Mouse (Mus musculus) embryonic facial prominence, embryonic 11.5 days (tissue): Measurements from ENCODE around the gene Gm27179. TPM values are rescaled to one million over a fixed set of nuclear protein-coding genes. Genes with fewer than 3 reads are reported as not detected.
"Not testable (repeated sequence)": the region's sequence is repeated elsewhere in the genome, so short reads cannot be mapped to it uniquely, and the experiment has no call there.

Experiments
- ATAC-seq: fragments of 200-750 bp; cut with Nextera tagmentation; replicated peaks from 2 replicates; pipeline ENCODE4 v1.8.0; 2017; ENCODE audit warnings: low read depth; ENCODE audit not compliant: insufficient number of reproducible peaks, low FRiP score, low TSS enrichment
- DNase-seq: peaks from one replicate; pipeline ENCODE4 v3.0.0-alpha.2; 2015; ENCODE audit warnings: low spot score
- H3K27ac ChIP-seq: fragments of 300-500 bp; sonication (generic); replicated peaks from 2 replicates; pipeline ENCODE4 v1.5.1; 2014; ENCODE audit warnings: mild to moderate bottlenecking, low read depth, low read length, control low read depth
- H3K27me3 ChIP-seq: fragments of 300-500 bp; sonication (generic); 2 replicates; pipeline ENCODE4 v1.6.1; 2014; ENCODE audit warnings: mild to moderate bottlenecking, low read length, moderate library complexity, mixed read lengths; ENCODE audit not compliant: control insufficient read depth, insufficient read depth
- H3K36me3 ChIP-seq: fragments of 300-500 bp; sonication (generic); replicated peaks from 2 replicates; pipeline ENCODE4 v1.6.1; 2014; ENCODE audit warnings: low read depth, mild to moderate bottlenecking, low read length, moderate library complexity, mixed read lengths; ENCODE audit not compliant: control insufficient read depth, insufficient read depth
- H3K4me1 ChIP-seq: fragments of 300-500 bp; sonication (generic); 2 replicates; pipeline ENCODE4 v1.6.1; 2014; ENCODE audit warnings: low read length, mixed read lengths; ENCODE audit not compliant: control insufficient read depth, insufficient read depth
- H3K4me2 ChIP-seq: fragments of 300-500 bp; sonication (generic); 2 replicates; pipeline ENCODE4 v1.6.1; 2014; ENCODE audit warnings: low read depth, mild to moderate bottlenecking, control low read depth, low read length, moderate library complexity
- H3K4me3 ChIP-seq: fragments of 300-500 bp; sonication (generic); 2 replicates; pipeline ENCODE4 v1.5.1; 2014; ENCODE audit warnings: low read depth, low read length, control low read depth
- H3K9ac ChIP-seq: fragments of 300-500 bp; sonication (generic); replicated peaks from 2 replicates; pipeline ENCODE4 v1.6.1; 2014; ENCODE audit warnings: mild to moderate bottlenecking, control low read depth, low read length
- H3K9me3 ChIP-seq: fragments of 300-500 bp; sonication (generic); replicated peaks from 2 replicates; pipeline ENCODE4 v1.6.1; 2016; ENCODE audit warnings: mild to moderate bottlenecking, low read length, inconsistent platforms, mixed read lengths; ENCODE audit not compliant: control insufficient read depth
- WGBS: fragments of 180-500 bp; shearing (Covaris S2); extraction: QIAGEN DNeasy Blood & Tissue Kit; methylation state at CpG from one replicate; pipeline ENCODE4 v1.1.7; 2014; 5-methylcytosine and 5-hydroxymethylcytosine counted together
- polyA plus RNA-seq: library from polyadenylated mRNA; unstranded; fragments of >200 nt; fragmentation: Nextera tagmentation; extraction: Ambion mirVana; gene quantifications from 2 replicates; pipeline ENCODE4 v1.2.1, GENCODE M21; 2014

Gm27179 gene
- polyA plus RNA-seq, 1 experiment from 2014 or later, result not detected

GRCm38 (mm10) chr14:69467612-69468366, 44.6 kb downstream of the Gm27179 start:
- H3K27me3 ChIP-seq, H3K36me3 ChIP-seq, DNase-seq, H3K27ac ChIP-seq, H3K4me2 ChIP-seq, H3K4me3 ChIP-seq, H3K4me1 ChIP-seq, H3K9me3 ChIP-seq, ATAC-seq, H3K9ac ChIP-seq: not testable (repeated sequence)
- no CpG with 5 or more reads among the region's 17 CpGs for WGBS

GRCm38 (mm10) chr14:69464465-69464864, 47.9 kb downstream of the Gm27179 start:
- no CpG with 5 or more reads among the region's 4 CpGs for WGBS
- H3K27ac ChIP-seq, DNase-seq: not testable (repeated sequence)

More at GRCm38 (mm10) chr14:69464465-69464864, 47.9 kb downstream of the Gm27179 start:
- not testable (repeated sequence) for H3K36me3 ChIP-seq, H3K4me2 ChIP-seq, H3K9me3 ChIP-seq, H3K4me1 ChIP-seq, ATAC-seq, H3K27me3 ChIP-seq, H3K9ac ChIP-seq, H3K4me3 ChIP-seq

Other genes starting within 250 kb of the Gm27179 start
- 0.06 TPM in 1 of 2 replicates, not detected in the other for gene Synb, start 218.2 kb downstream of the Gm27179 start, polyA plus RNA-seq
- gene Gm16867, start 9.2 kb downstream of the Gm27179 start, polyA plus RNA-seq, result not detected in 2 replicates
- 8.6 and 10.8 TPM in 2 replicates for gene Entpd4b, start 42.9 kb upstream of the Gm27179 start, polyA plus RNA-seq